Mouse (Mus musculus): ENCODE data around the gene Tnrc6c. TPM values are rescaled to one million over a fixed set of nuclear protein-coding genes. Genes with fewer than 3 reads are reported as not detected.
A peak's percentile ranks its signal among the peaks of the same experiment; 100 is the strongest.

Gene Tnrc6c
- polyA plus RNA-seq, 1 experiment from 2014 or later, result 32.5 TPM

- no peak overlapping the region for H3K4me3 ChIP-seq (ENCODE audit: low read depth, low read length)
- no peaks in the 10 kb centered on the region for H3K27me3 ChIP-seq (ENCODE audit: control insufficient read depth, insufficient read depth, low read length)
- H3K4me1 ChIP-seq (ENCODE audit: control insufficient read depth, insufficient read depth, low read length), result peaks cover 27% of the 10 kb centered on the region
- peak overlapping the region; percentile 23; the same call in 1 of the 2 replicates for H3K4me2 ChIP-seq (ENCODE audit: low read depth, low read length)
- no peaks in the 10 kb centered on the region for H3K9me3 ChIP-seq (ENCODE audit: control insufficient read depth, low read length)
- peak; percentile 82 for ATAC-seq (ENCODE audit: low read depth)
- H3K9ac ChIP-seq (replicated peaks; ENCODE audit: low read depth, low read length), result peak overlapping the region; percentile 39; the same call in 1 of the 2 replicates
- 5% methylated on average over 9 of the region's 9 CpGs for WGBS
- peak overlapping the region; percentile 81 for H3K27ac ChIP-seq (ENCODE audit: low read depth, low read length)
- no peaks in the 10 kb centered on the region for H3K36me3 ChIP-seq (ENCODE audit: control insufficient read depth, insufficient read depth, low read length)
These were observed 25.7 kb upstream of the Tnrc6c start for GRCm38 (mm10) chr11:117628312-117628779.

GRCm38 (mm10) chr11:117629865-117630264, 24.2 kb upstream of the Tnrc6c start:
- Histone ChIP-seq H3K27me3 (ENCODE audit: control insufficient read depth, insufficient read depth, low read length) (no peaks in the 10 kb centered on the region), H3K4me3 (ENCODE audit: low read depth, low read length) (no peak overlapping the region), H3K9me3 (ENCODE audit: control insufficient read depth, low read length) (no peaks in the 10 kb centered on the region), H3K9ac (replicated peaks; ENCODE audit: low read depth, low read length) (no peak overlapping the region), H3K27ac (ENCODE audit: low read depth, low read length) (no peak overlapping the region), H3K36me3 (ENCODE audit: control insufficient read depth, insufficient read depth, low read length) (no peaks in the 10 kb centered on the region), H3K4me1 (ENCODE audit: control insufficient read depth, insufficient read depth, low read length) (peaks cover 27% of the 10 kb centered on the region), H3K4me2 (ENCODE audit: low read depth, low read length) (no peak overlapping the region)
- no peak for ATAC-seq (ENCODE audit: low read depth)
- 63% methylated on average over 2 of the region's 2 CpGs for WGBS

- Histone ChIP-seq H3K27me3 (ENCODE audit: control insufficient read depth, insufficient read depth, low read length) (no peaks in the 10 kb centered on the region), H3K9ac (replicated peaks; ENCODE audit: low read depth, low read length) (no peak overlapping the region), H3K27ac (ENCODE audit: low read depth, low read length) (no peak overlapping the region), H3K4me1 (ENCODE audit: control insufficient read depth, insufficient read depth, low read length) (peaks cover 27% of the 10 kb centered on the region), H3K4me3 (ENCODE audit: low read depth, low read length) (no peak overlapping the region), H3K9me3 (ENCODE audit: control insufficient read depth, low read length) (no peaks in the 10 kb centered on the region), H3K4me2 (ENCODE audit: low read depth, low read length) (no peak overlapping the region), H3K36me3 (ENCODE audit: control insufficient read depth, insufficient read depth, low read length) (no peaks in the 10 kb centered on the region)
- WGBS, result 97% methylated on average over 10 of the region's 11 CpGs
- no peak for ATAC-seq (ENCODE audit: low read depth)
These were observed 23.1 kb upstream of the Tnrc6c start for GRCm38 (mm10) chr11:117630868-117631565.

- no peak overlapping the region for H3K4me2 ChIP-seq (ENCODE audit: low read depth, low read length)
- no peak overlapping the region for H3K9ac ChIP-seq (replicated peaks; ENCODE audit: low read depth, low read length)
- WGBS, result 93% methylated on average over 3 of the region's 3 CpGs
- no peaks in the 10 kb centered on the region for H3K27me3 ChIP-seq (ENCODE audit: control insufficient read depth, insufficient read depth, low read length)
- no peak overlapping the region for H3K4me3 ChIP-seq (ENCODE audit: low read depth, low read length)
- no peak overlapping the region for H3K27ac ChIP-seq (ENCODE audit: low read depth, low read length)
- H3K9me3 ChIP-seq (ENCODE audit: control insufficient read depth, low read length), result no peaks in the 10 kb centered on the region
- H3K36me3 ChIP-seq (ENCODE audit: control insufficient read depth, insufficient read depth, low read length), result no peaks in the 10 kb centered on the region
- peaks cover 10% of the 10 kb centered on the region for H3K4me1 ChIP-seq (ENCODE audit: control insufficient read depth, insufficient read depth, low read length)
- no peak for ATAC-seq (ENCODE audit: low read depth)
These were observed 20.8 kb upstream of the Tnrc6c start for GRCm38 (mm10) chr11:117633310-117633709.

- no peak overlapping the region for H3K27ac ChIP-seq (ENCODE audit: low read depth, low read length)
- ATAC-seq (ENCODE audit: low read depth), result no peak
These were observed 15.7 kb upstream of the Tnrc6c start for GRCm38 (mm10) chr11:117638386-117638785.

GRCm38 (mm10) chr11:117638809-117639208, 15.3 kb upstream of the Tnrc6c start:
- no peaks in the 10 kb centered on the region for H3K9me3 ChIP-seq (ENCODE audit: control insufficient read depth, low read length)
- H3K36me3 ChIP-seq (ENCODE audit: control insufficient read depth, insufficient read depth, low read length), result no peaks in the 10 kb centered on the region
- no peak overlapping the region; the same call in 1 of the 2 replicates for H3K27ac ChIP-seq (ENCODE audit: low read depth, low read length)
- no peak for ATAC-seq (ENCODE audit: low read depth)
- H3K4me3 ChIP-seq (ENCODE audit: low read depth, low read length), result no peak overlapping the region
- no peak overlapping the region for H3K4me2 ChIP-seq (ENCODE audit: low read depth, low read length)
- H3K27me3 ChIP-seq (ENCODE audit: control insufficient read depth, insufficient read depth, low read length), result no peaks in the 10 kb centered on the region
- peaks cover 8% of the 10 kb centered on the region; the same call in 1 of the 2 replicates for H3K4me1 ChIP-seq (ENCODE audit: control insufficient read depth, insufficient read depth, low read length)
- no peak overlapping the region for H3K9ac ChIP-seq (replicated peaks; ENCODE audit: low read depth, low read length)
- 57% methylated on average over 11 of the region's 11 CpGs for WGBS

More at GRCm38 (mm10) chr11:117638386-117638785, 15.7 kb upstream of the Tnrc6c start:
- Histone ChIP-seq H3K9me3 (ENCODE audit: control insufficient read depth, low read length) (no peaks in the 10 kb centered on the region), H3K27me3 (ENCODE audit: control insufficient read depth, insufficient read depth, low read length) (no peaks in the 10 kb centered on the region), H3K9ac (replicated peaks; ENCODE audit: low read depth, low read length) (no peak overlapping the region), H3K4me3 (ENCODE audit: low read depth, low read length) (no peak overlapping the region), H3K4me1 (ENCODE audit: control insufficient read depth, insufficient read depth, low read length) (peaks cover 6% of the 10 kb centered on the region; the same call in 1 of the 2 replicates), H3K4me2 (ENCODE audit: low read depth, low read length) (no peak overlapping the region), H3K36me3 (ENCODE audit: control insufficient read depth, insufficient read depth, low read length) (no peaks in the 10 kb centered on the region)
- 24% methylated on average over 7 of the region's 7 CpGs for WGBS

GRCm38 (mm10) chr11:117639331-117639970, 14.6 kb upstream of the Tnrc6c start:
- no peaks in the 10 kb centered on the region for H3K36me3 ChIP-seq (ENCODE audit: control insufficient read depth, insufficient read depth, low read length)
- H3K9me3 ChIP-seq (ENCODE audit: control insufficient read depth, low read length), result no peaks in the 10 kb centered on the region
- WGBS, result 82% methylated on average over 7 of the region's 7 CpGs
- ATAC-seq (ENCODE audit: low read depth), result no peak
- peaks cover 8% of the 10 kb centered on the region; the same call in 1 of the 2 replicates for H3K4me1 ChIP-seq (ENCODE audit: control insufficient read depth, insufficient read depth, low read length)
- no peak overlapping the region for H3K4me2 ChIP-seq (ENCODE audit: low read depth, low read length)
- no peak overlapping the region for H3K27ac ChIP-seq (ENCODE audit: low read depth, low read length)
- no peak overlapping the region for H3K4me3 ChIP-seq (ENCODE audit: low read depth, low read length)
- H3K9ac ChIP-seq (replicated peaks; ENCODE audit: low read depth, low read length), result no peak overlapping the region
- H3K27me3 ChIP-seq (ENCODE audit: control insufficient read depth, insufficient read depth, low read length), result no peaks in the 10 kb centered on the region

- no peak for ATAC-seq (ENCODE audit: low read depth)
- Histone ChIP-seq H3K9me3 (ENCODE audit: control insufficient read depth, low read length) (no peaks in the 10 kb centered on the region), H3K4me3 (ENCODE audit: low read depth, low read length) (no peak overlapping the region), H3K4me1 (ENCODE audit: control insufficient read depth, insufficient read depth, low read length) (peaks cover 8% of the 10 kb centered on the region; the same call in 1 of the 2 replicates), H3K36me3 (ENCODE audit: control insufficient read depth, insufficient read depth, low read length) (no peaks in the 10 kb centered on the region), H3K9ac (replicated peaks; ENCODE audit: low read depth, low read length) (no peak overlapping the region), H3K27ac (ENCODE audit: low read depth, low read length) (no peak overlapping the region), H3K27me3 (ENCODE audit: control insufficient read depth, insufficient read depth, low read length) (no peaks in the 10 kb centered on the region), H3K4me2 (ENCODE audit: low read depth, low read length) (no peak overlapping the region)
- 89% methylated on average over 2 of the region's 2 CpGs for WGBS
These were observed 11.9 kb upstream of the Tnrc6c start for GRCm38 (mm10) chr11:117642181-117642580.

- H3K27ac ChIP-seq (ENCODE audit: low read depth, low read length), result no peak overlapping the region
- no peaks in the 10 kb centered on the region for H3K9me3 ChIP-seq (ENCODE audit: control insufficient read depth, low read length)
- no peaks in the 10 kb centered on the region for H3K27me3 ChIP-seq (ENCODE audit: control insufficient read depth, insufficient read depth, low read length)
- no peak overlapping the region for H3K4me3 ChIP-seq (ENCODE audit: low read depth, low read length)
- peak; percentile 49 for ATAC-seq (ENCODE audit: low read depth)
- peaks cover 7% of the 10 kb centered on the region; the same call in 1 of the 2 replicates for H3K4me1 ChIP-seq (ENCODE audit: control insufficient read depth, insufficient read depth, low read length)
- WGBS, result 30% methylated on average over 10 of the region's 10 CpGs
- H3K9ac ChIP-seq (replicated peaks; ENCODE audit: low read depth, low read length), result no peak overlapping the region
- H3K4me2 ChIP-seq (ENCODE audit: low read depth, low read length), result no peak overlapping the region
- no peaks in the 10 kb centered on the region for H3K36me3 ChIP-seq (ENCODE audit: control insufficient read depth, insufficient read depth, low read length)
These were observed 10.8 kb upstream of the Tnrc6c start for GRCm38 (mm10) chr11:117643240-117643639.
